Mouse (Mus musculus): ENCODE measurements around the gene Olfr635. TPM values are rescaled to one million over a fixed set of nuclear protein-coding genes. Genes with fewer than 3 reads are reported as not detected.

Gene Olfr635
- not detected for polyA plus RNA-seq (2014; fragmentation: Illumina TruSeq; extraction: RNeasy Lipid Tissue Mini Kit (QIAGEN cat#74804); ENCODE audit: low read depth, low replicate concordance)

GRCm38 (mm10) chr7:103970852-103971251, at the start of gene Olfr635:
Gene Olfr635, plus strand, starts transcription at chr7:103971152.

GRCm38 (mm10) chr7:103928525-103928924, 42.4 kb upstream of the Olfr635 start, which contains the start of gene Olfr631:
Gene Olfr631, plus strand, starts transcription at chr7:103928825.

GRCm38 (mm10) chr7:103934264-103934663, 36.7 kb upstream of the Olfr635 start, which contains the start of gene Olfr632:
Gene Olfr632, plus strand, starts transcription at chr7:103934347.

GRCm38 (mm10) chr7:103944137-103944536, 26.8 kb upstream of the Olfr635 start, which contains the start of gene Olfr633:
Gene Olfr633, plus strand, starts transcription at chr7:103944437.

GRCm38 (mm10) chr7:103998446-103998845, 27.5 kb downstream of the Olfr635 start, which contains the start of gene Olfr638:
Gene Olfr638, plus strand, starts transcription at chr7:103998746.

GRCm38 (mm10) chr7:104017203-104017602, 46.3 kb downstream of the Olfr635 start, which contains the start of gene Olfr639:
Gene Olfr639, minus strand, starts transcription at chr7:104017303.

GRCm38 (mm10) chr7:104025473-104025872, 54.5 kb downstream of the Olfr635 start, which contains the start of gene Olfr640:
Gene Olfr640, minus strand, starts transcription at chr7:104025573.

GRCm38 (mm10) chr7:104035145-104035544, 64.2 kb downstream of the Olfr635 start, which contains the start of gene Olfr641:
Gene Olfr641, plus strand, starts transcription at chr7:104035445.

Other genes with a start within 250 kb of the Olfr635 start
- gene Olfr628, start 240.8 kb upstream of the Olfr635 start, polyA plus RNA-seq (2014; fragmentation: Illumina TruSeq; extraction: RNeasy Lipid Tissue Mini Kit (QIAGEN cat#74804); ENCODE audit: low read depth, low replicate concordance) = not detected
- not detected for gene Olfr629, start 226.2 kb upstream of the Olfr635 start, polyA plus RNA-seq (2014; fragmentation: Illumina TruSeq; extraction: RNeasy Lipid Tissue Mini Kit (QIAGEN cat#74804); ENCODE audit: low read depth, low replicate concordance)
- not detected for gene Olfr630, start 213.8 kb upstream of the Olfr635 start, polyA plus RNA-seq (2014; fragmentation: Illumina TruSeq; extraction: RNeasy Lipid Tissue Mini Kit (QIAGEN cat#74804); ENCODE audit: low read depth, low replicate concordance)
- gene Olfr69, start 199.6 kb upstream of the Olfr635 start, polyA plus RNA-seq (2014; fragmentation: Illumina TruSeq; extraction: RNeasy Lipid Tissue Mini Kit (QIAGEN cat#74804); ENCODE audit: low read depth, low replicate concordance) = not detected
- not detected for gene Olfr68, start 191.5 kb upstream of the Olfr635 start, polyA plus RNA-seq (2014; fragmentation: Illumina TruSeq; extraction: RNeasy Lipid Tissue Mini Kit (QIAGEN cat#74804); ENCODE audit: low read depth, low replicate concordance)
- gene Olfr67, start 179.3 kb upstream of the Olfr635 start, polyA plus RNA-seq (2014; fragmentation: Illumina TruSeq; extraction: RNeasy Lipid Tissue Mini Kit (QIAGEN cat#74804); ENCODE audit: low read depth, low replicate concordance) = not detected
- gene Hbb-bt, start 157.2 kb upstream of the Olfr635 start, polyA plus RNA-seq (2014; fragmentation: Illumina TruSeq; extraction: RNeasy Lipid Tissue Mini Kit (QIAGEN cat#74804); ENCODE audit: low read depth, low replicate concordance) = 7.4 TPM
- gene Hbb-bs, start 143.1 kb upstream of the Olfr635 start, polyA plus RNA-seq (2014; fragmentation: Illumina TruSeq; extraction: RNeasy Lipid Tissue Mini Kit (QIAGEN cat#74804); ENCODE audit: low read depth, low replicate concordance) = 99.3 TPM
- gene Hbb-bh2, start 130.6 kb upstream of the Olfr635 start, polyA plus RNA-seq (2014; fragmentation: Illumina TruSeq; extraction: RNeasy Lipid Tissue Mini Kit (QIAGEN cat#74804); ENCODE audit: low read depth, low replicate concordance) = not detected
- not detected for gene Hbb-bh1, start 128.0 kb upstream of the Olfr635 start, polyA plus RNA-seq (2014; fragmentation: Illumina TruSeq; extraction: RNeasy Lipid Tissue Mini Kit (QIAGEN cat#74804); ENCODE audit: low read depth, low replicate concordance)
- gene Hbb-y, start 117.9 kb upstream of the Olfr635 start, polyA plus RNA-seq (2014; fragmentation: Illumina TruSeq; extraction: RNeasy Lipid Tissue Mini Kit (QIAGEN cat#74804); ENCODE audit: low read depth, low replicate concordance) = not detected
- not detected for gene Olfr66, start 84.9 kb upstream of the Olfr635 start, polyA plus RNA-seq (2014; fragmentation: Illumina TruSeq; extraction: RNeasy Lipid Tissue Mini Kit (QIAGEN cat#74804); ENCODE audit: low read depth, low replicate concordance)
- not detected for gene Olfr64, start 76.7 kb upstream of the Olfr635 start, polyA plus RNA-seq (2014; fragmentation: Illumina TruSeq; extraction: RNeasy Lipid Tissue Mini Kit (QIAGEN cat#74804); ENCODE audit: low read depth, low replicate concordance)
- not detected for gene Olfr65, start 67.7 kb upstream of the Olfr635 start, polyA plus RNA-seq (2014; fragmentation: Illumina TruSeq; extraction: RNeasy Lipid Tissue Mini Kit (QIAGEN cat#74804); ENCODE audit: low read depth, low replicate concordance)
- gene Olfr631, start 42.3 kb upstream of the Olfr635 start, polyA plus RNA-seq (2014; fragmentation: Illumina TruSeq; extraction: RNeasy Lipid Tissue Mini Kit (QIAGEN cat#74804); ENCODE audit: low read depth, low replicate concordance) = not detected
- not detected for gene Olfr632, start 36.8 kb upstream of the Olfr635 start, polyA plus RNA-seq (2014; fragmentation: Illumina TruSeq; extraction: RNeasy Lipid Tissue Mini Kit (QIAGEN cat#74804); ENCODE audit: low read depth, low replicate concordance)
- not detected for gene Olfr633, start 26.7 kb upstream of the Olfr635 start, polyA plus RNA-seq (2014; fragmentation: Illumina TruSeq; extraction: RNeasy Lipid Tissue Mini Kit (QIAGEN cat#74804); ENCODE audit: low read depth, low replicate concordance)
- not detected for gene Olfr638, start 27.6 kb downstream of the Olfr635 start, polyA plus RNA-seq (2014; fragmentation: Illumina TruSeq; extraction: RNeasy Lipid Tissue Mini Kit (QIAGEN cat#74804); ENCODE audit: low read depth, low replicate concordance)
- gene Olfr639, start 46.2 kb downstream of the Olfr635 start, polyA plus RNA-seq (2014; fragmentation: Illumina TruSeq; extraction: RNeasy Lipid Tissue Mini Kit (QIAGEN cat#74804); ENCODE audit: low read depth, low replicate concordance) = not detected
- not detected for gene Olfr640, start 54.4 kb downstream of the Olfr635 start, polyA plus RNA-seq (2014; fragmentation: Illumina TruSeq; extraction: RNeasy Lipid Tissue Mini Kit (QIAGEN cat#74804); ENCODE audit: low read depth, low replicate concordance)
- not detected for gene Olfr641, start 64.3 kb downstream of the Olfr635 start, polyA plus RNA-seq (2014; fragmentation: Illumina TruSeq; extraction: RNeasy Lipid Tissue Mini Kit (QIAGEN cat#74804); ENCODE audit: low read depth, low replicate concordance)
- not detected for gene Olfr642, start 81.5 kb downstream of the Olfr635 start, polyA plus RNA-seq (2014; fragmentation: Illumina TruSeq; extraction: RNeasy Lipid Tissue Mini Kit (QIAGEN cat#74804); ENCODE audit: low read depth, low replicate concordance)
- not detected for gene 4930516K23Rik, start 90.3 kb downstream of the Olfr635 start, polyA plus RNA-seq (2014; fragmentation: Illumina TruSeq; extraction: RNeasy Lipid Tissue Mini Kit (QIAGEN cat#74804); ENCODE audit: low read depth, low replicate concordance)
- gene Olfr644, start 100.7 kb downstream of the Olfr635 start, polyA plus RNA-seq (2014; fragmentation: Illumina TruSeq; extraction: RNeasy Lipid Tissue Mini Kit (QIAGEN cat#74804); ENCODE audit: low read depth, low replicate concordance) = not detected
- gene Olfr645, start 114.3 kb downstream of the Olfr635 start, polyA plus RNA-seq (2014; fragmentation: Illumina TruSeq; extraction: RNeasy Lipid Tissue Mini Kit (QIAGEN cat#74804); ENCODE audit: low read depth, low replicate concordance) = not detected
- not detected for gene Olfr646, start 133.7 kb downstream of the Olfr635 start, polyA plus RNA-seq (2014; fragmentation: Illumina TruSeq; extraction: RNeasy Lipid Tissue Mini Kit (QIAGEN cat#74804); ENCODE audit: low read depth, low replicate concordance)
- not detected for gene Ubqln5, start 158.7 kb downstream of the Olfr635 start, polyA plus RNA-seq (2014; fragmentation: Illumina TruSeq; extraction: RNeasy Lipid Tissue Mini Kit (QIAGEN cat#74804); ENCODE audit: low read depth, low replicate concordance)
- not detected for gene Olfr643, start 166.3 kb downstream of the Olfr635 start, polyA plus RNA-seq (2014; fragmentation: Illumina TruSeq; extraction: RNeasy Lipid Tissue Mini Kit (QIAGEN cat#74804); ENCODE audit: low read depth, low replicate concordance)
- gene Ubqln3, start 172.1 kb downstream of the Olfr635 start, polyA plus RNA-seq (2014; fragmentation: Illumina TruSeq; extraction: RNeasy Lipid Tissue Mini Kit (QIAGEN cat#74804); ENCODE audit: low read depth, low replicate concordance) = not detected
- not detected for gene Ubqlnl, start 179.4 kb downstream of the Olfr635 start, polyA plus RNA-seq (2014; fragmentation: Illumina TruSeq; extraction: RNeasy Lipid Tissue Mini Kit (QIAGEN cat#74804); ENCODE audit: low read depth, low replicate concordance)
- gene Olfm5, start 193.7 kb downstream of the Olfr635 start, polyA plus RNA-seq (2014; fragmentation: Illumina TruSeq; extraction: RNeasy Lipid Tissue Mini Kit (QIAGEN cat#74804); ENCODE audit: low read depth, low replicate concordance) = not detected
- gene Olfr648, start 212.2 kb downstream of the Olfr635 start, polyA plus RNA-seq (2014; fragmentation: Illumina TruSeq; extraction: RNeasy Lipid Tissue Mini Kit (QIAGEN cat#74804); ENCODE audit: low read depth, low replicate concordance) = not detected
- not detected for gene Olfr649, start 224.8 kb downstream of the Olfr635 start, polyA plus RNA-seq (2014; fragmentation: Illumina TruSeq; extraction: RNeasy Lipid Tissue Mini Kit (QIAGEN cat#74804); ENCODE audit: low read depth, low replicate concordance)
- gene Trim6, start 247.6 kb downstream of the Olfr635 start, polyA plus RNA-seq (2014; fragmentation: Illumina TruSeq; extraction: RNeasy Lipid Tissue Mini Kit (QIAGEN cat#74804); ENCODE audit: low read depth, low replicate concordance) = 0.77 TPM

Data from kidney, adult 10 weeks (tissue).